ENCODE assay signal across 13 mouse cellular contexts in the genomic region with DNA sequence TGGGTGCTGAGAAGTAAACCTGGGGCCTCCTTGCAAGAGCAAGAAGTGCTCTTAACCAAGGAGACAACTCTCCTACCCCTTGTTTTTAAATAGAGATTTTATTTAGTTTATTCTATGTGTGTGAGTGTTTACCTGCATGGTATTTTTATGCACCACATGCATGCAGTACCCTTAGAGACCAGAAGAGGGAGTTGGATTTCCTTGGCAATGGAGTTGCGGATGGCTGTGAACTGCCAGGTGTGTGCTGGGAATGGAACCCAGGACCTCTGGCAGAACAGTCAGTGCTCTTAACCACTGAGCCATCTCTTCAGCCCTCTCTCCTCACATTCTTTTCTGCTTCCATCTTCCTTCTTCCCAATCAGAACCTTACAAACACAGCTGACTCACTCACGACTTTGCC. TPM values are rescaled to one million over a fixed set of nuclear protein-coding genes. Genes with fewer than 3 reads are reported as not detected.
DNase-seq lines count a peak whose midpoint lies in the region; ATAC-seq and TF ChIP-seq lines count a peak whose summit lies in the region.
"Had no signal": no experiment of that assay in that cellular context is flagged by ENCODE, and none has a peak within 500 bp of the region (broad histone marks: within the 10 kb centered on the region; RNA-seq: fewer than 3 reads in every experiment).

No protein-coding gene starts in this region.

- H3K4me3 ChIP-seq in kidney, postnatal 0 days (replicated peaks; ENCODE audit: low read depth, low read length), result no peak overlapping the region
- H3K4me3 ChIP-seq in stomach, postnatal 0 days (ENCODE audit: low read depth, low read length), result no peak overlapping the region
- H3K4me3 ChIP-seq: hindbrain, embryonic 12.5 days; midbrain, embryonic 12.5 days had no signal

- H3K27me3 ChIP-seq in kidney, postnatal 0 days (ENCODE audit: insufficient read depth, low read length), result no peaks in the 10 kb centered on the region
- H3K27me3 ChIP-seq in stomach, postnatal 0 days (ENCODE audit: control insufficient read depth, insufficient read depth, low read length), result no peaks in the 10 kb centered on the region
- H3K27me3 ChIP-seq: hindbrain, embryonic 12.5 days had no signal

- H3K4me1 ChIP-seq in kidney, postnatal 0 days (replicated peaks; ENCODE audit: insufficient read depth, low read length), result peaks cover 13% of the 10 kb centered on the region; the same call in 1 of the 2 replicates
- H3K4me1 ChIP-seq in stomach, postnatal 0 days (replicated peaks; ENCODE audit: control insufficient read depth, insufficient read depth), result 0 out of 2 replicates have a peak, but pooled peaks cover 3% of the 10 kb centered on the region

- no peak for DNase-seq in kidney, postnatal 0 days (ENCODE audit: low spot score)
- DNase-seq in kidney, postnatal 25 days, result no peak
- peak; percentile 46 for DNase-seq in thymus, postnatal 0 days (ENCODE audit: low spot score)
- DNase-seq in thymus, postnatal 36 days, result no peak
- DNase-seq in R1 (ENCODE audit: low read depth, low spot score), result peak; percentile 76
- no peak for DNase-seq in stomach, postnatal 0 days (ENCODE audit: low spot score)
- DNase-seq in heart, postnatal 14 days, result no peak
- DNase-seq: cerebellum, adult 2 months; embryo, embryonic 11 days; gastrocnemius, postnatal 36 days; kidney, adult 2 months had no signal

- no peak overlapping the region for H3K4me2 ChIP-seq in kidney, postnatal 0 days (ENCODE audit: low read length)
- H3K4me2 ChIP-seq in stomach, postnatal 0 days (replicated peaks; ENCODE audit: low read depth), result no peak overlapping the region
- H3K4me2 ChIP-seq: hindbrain, embryonic 12.5 days; midbrain, embryonic 12.5 days had no signal

- ATAC-seq in kidney, postnatal 0 days (replicated peaks; ENCODE audit: low FRiP score, low read depth), result no peak
- no peak for ATAC-seq in stomach, postnatal 0 days (ENCODE audit: low FRiP score, low TSS enrichment)

- no peak overlapping the region for H3K27ac ChIP-seq in kidney, postnatal 0 days
- H3K27ac ChIP-seq in stomach, postnatal 0 days (replicated peaks), result no peak overlapping the region
- H3K27ac ChIP-seq: hindbrain, embryonic 12.5 days; midbrain, embryonic 12.5 days had no signal

- TF ChIP-seq CTCF in kidney, postnatal 0 days (IDR thresholded peaks at IDR 0.05; ENCODE audit: low read depth), result peak; percentile 43; the same call in 1 of the 2 replicates
- TF ChIP-seq CTCF in stomach, postnatal 0 days (IDR thresholded peaks at IDR 0.05; ENCODE audit: low read depth), result peak; percentile 47

- WGBS in kidney, postnatal 0 days, result 98% methylated on average over 2 of the region's 2 CpGs
- 92% methylated on average over 2 of the region's 2 CpGs for WGBS in stomach, postnatal 0 days

- H3K9me3 ChIP-seq in kidney, postnatal 0 days (replicated peaks; ENCODE audit: low read length), result no peaks in the 10 kb centered on the region
- no peaks in the 10 kb centered on the region for H3K9me3 ChIP-seq in stomach, postnatal 0 days (ENCODE audit: control insufficient read depth, low read length)
- H3K9me3 ChIP-seq: hindbrain, embryonic 12.5 days; midbrain, embryonic 12.5 days had no signal

- TF ChIP-seq EP300 in stomach, postnatal 0 days (optimal IDR thresholded peaks at IDR 0.05), result no peak

- intact Hi-C loops in heart, postnatal 14 days (cut with DNase I), result no loop called here

- no peaks in the 10 kb centered on the region for H3K36me3 ChIP-seq in kidney, postnatal 0 days (ENCODE audit: insufficient read depth, low read length)
- no peaks in the 10 kb centered on the region for H3K36me3 ChIP-seq in stomach, postnatal 0 days (ENCODE audit: control insufficient read depth, insufficient read depth, low read length)
- H3K36me3 ChIP-seq: hindbrain, embryonic 12.5 days; midbrain, embryonic 12.5 days had no signal

- no peak overlapping the region for H3K9ac ChIP-seq in kidney, postnatal 0 days (ENCODE audit: low read depth, low read length)
- H3K9ac ChIP-seq in stomach, postnatal 0 days (ENCODE audit: low read length), result no peak overlapping the region
- H3K9ac ChIP-seq: hindbrain, embryonic 12.5 days; midbrain, embryonic 12.5 days had no signal

RNA-seq across cellular contexts. Expression of a gene that starts 9.2 kb away (rescaled TPM):
- polyA plus RNA-seq in kidney, postnatal 0 days (2015; fragmentation: Nextera tagmentation; extraction: Ambion mirVana), result 82.4 and 84.5 TPM in 2 replicates
- polyA plus RNA-seq in thymus, postnatal 0 days (2015; fragmentation: Nextera tagmentation; extraction: Ambion mirVana), result 34.9 and 37.8 TPM in 2 replicates
- polyA plus RNA-seq in stomach, postnatal 0 days (2015; fragmentation: Nextera tagmentation; extraction: Ambion mirVana), result 51.5 and 51.9 TPM in 2 replicates
- 10 to 100 TPM; 79.2 to 80.7 TPM for total RNA-seq in heart, postnatal 14 days (2021)

Comparison
In these comparisons a context has a peak if more than half of its experiments do, and no peak if none do; other contexts are left out.
1. DNase-seq: peak in thymus, postnatal 0 days (single experiment) and R1 (single experiment); none in kidney, postnatal 0 days (single experiment), kidney, postnatal 25 days (0 of 2), thymus, postnatal 36 days (0 of 2), stomach, postnatal 0 days (single experiment) and heart, postnatal 14 days (0 of 2).